Mouse (Mus musculus) gastrocnemius, postnatal 36 days (tissue): ENCODE data around the gene Tmem9b. TPM values are rescaled to one million over a fixed set of nuclear protein-coding genes. Genes with fewer than 3 reads are reported as not detected.

Experiments
- DNase-seq, 2 experiments: peaks; one replicate each; pipeline ENCODE4 v3.0.0; 2022
- intact Hi-C: fragments of 180-260 bp; cut with DNase I; formaldehyde crosslinking; loops from one replicate; pipeline ENCODE4 v1.15.1; 2025
- long read RNA-seq, 2 experiments: library from polyadenylated mRNA; stranded (forward); transcript quantifications; one replicate each; pipeline ENCODE4 v2.0.0; 2021
- total RNA-seq, 2 experiments: library from RNA; stranded (reverse); gene quantifications; 2 replicates each; pipeline ENCODE4 v1.2.3; 2021

Gene Tmem9b
- total RNA-seq = 10 to 100 TPM; 23.9 to 29.3 TPM
- long read RNA-seq, experiment 1, transcript Tmem9b-201 (5 exons, 1,703 nt) = major isoform, 62 of 82 reads
- long read RNA-seq, experiment 1, partial matches to known transcripts = 18 of 82 reads
- long read RNA-seq, experiment 1, other reads (novel, unspliced or antisense) = 2 of 82 reads
- long read RNA-seq, experiment 2, transcript Tmem9b-201 (5 exons, 1,703 nt) = major isoform, 78 of 101 reads
- long read RNA-seq, experiment 2, partial matches to known transcripts = 23 of 101 reads
- long read RNA-seq, experiment 2, other reads (novel, unspliced or antisense) = 0 of 101 reads

DNA sequence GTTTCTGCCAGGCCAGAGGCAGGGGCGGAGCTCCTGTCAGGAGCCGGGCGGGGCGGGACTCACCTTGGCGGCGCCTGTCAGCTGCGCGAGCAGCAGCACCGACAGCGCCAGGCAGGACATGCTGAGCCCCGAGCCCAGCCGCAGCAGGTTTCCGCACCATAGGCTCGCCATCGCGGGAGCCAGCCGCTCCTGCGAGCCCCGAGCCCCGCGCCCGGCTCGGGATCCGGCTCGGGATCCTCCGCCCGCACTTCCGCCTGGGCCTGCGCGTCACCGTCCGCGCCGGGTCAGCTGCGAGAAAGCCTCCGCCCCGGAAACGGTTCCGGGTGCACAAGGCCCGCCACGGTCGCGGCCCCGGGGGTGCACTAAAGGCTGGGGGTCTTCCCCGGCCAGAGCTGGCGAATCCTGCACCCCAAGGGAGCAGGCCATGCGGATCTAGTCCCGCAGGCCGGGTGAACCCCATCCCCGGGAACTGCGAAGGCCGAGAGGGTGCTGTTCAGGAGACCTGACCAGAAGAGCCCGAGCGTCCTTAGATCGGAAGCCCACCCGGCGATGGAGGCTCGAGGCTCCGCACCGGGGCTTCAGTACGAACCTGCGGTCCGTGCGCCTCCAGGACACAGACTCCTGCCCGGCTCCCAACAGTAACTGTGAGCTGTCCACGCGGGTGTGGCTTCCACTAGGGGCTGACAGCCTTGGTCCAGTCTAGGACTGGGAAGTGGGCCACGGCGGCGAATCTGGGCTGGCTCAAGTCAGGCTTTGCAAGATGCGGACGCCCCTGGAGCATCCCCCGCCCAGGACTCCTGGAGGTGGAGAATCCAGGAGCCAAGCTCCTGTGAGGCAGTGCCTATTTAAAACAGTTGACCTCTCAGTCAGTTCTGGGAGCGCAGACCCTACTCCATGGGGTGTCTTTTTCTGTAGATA, at the start of gene Tmem9b:
Gene Tmem9b (minus strand): TSS at position 868 of the 918 bp plus-strand sequence.
- peak; percentile 69 to 79 for DNase-seq
- intact Hi-C loops = no loop called here

DNA sequence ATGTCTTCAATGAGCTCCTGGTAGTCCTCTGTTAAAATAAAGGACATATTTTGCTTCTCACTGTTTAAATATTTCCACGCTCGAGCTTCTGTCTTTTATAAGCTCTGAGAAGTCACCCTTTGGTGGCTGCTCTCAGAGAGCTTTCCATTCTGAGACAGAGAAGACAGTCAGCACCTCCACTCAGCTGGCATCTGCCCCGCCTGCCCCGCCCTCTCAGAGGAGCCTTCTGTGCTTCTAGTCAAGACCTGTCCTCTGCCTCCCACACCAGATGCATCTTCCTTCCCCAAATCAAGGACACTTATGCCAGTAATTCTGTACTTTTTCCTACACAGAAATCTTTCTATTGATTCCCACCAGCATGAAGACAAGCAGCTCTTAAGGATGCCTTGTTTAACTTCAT, 48.0 kb upstream of the Tmem9b start:
- intact Hi-C loops = no loop called here
- DNase-seq = no peak

DNA sequence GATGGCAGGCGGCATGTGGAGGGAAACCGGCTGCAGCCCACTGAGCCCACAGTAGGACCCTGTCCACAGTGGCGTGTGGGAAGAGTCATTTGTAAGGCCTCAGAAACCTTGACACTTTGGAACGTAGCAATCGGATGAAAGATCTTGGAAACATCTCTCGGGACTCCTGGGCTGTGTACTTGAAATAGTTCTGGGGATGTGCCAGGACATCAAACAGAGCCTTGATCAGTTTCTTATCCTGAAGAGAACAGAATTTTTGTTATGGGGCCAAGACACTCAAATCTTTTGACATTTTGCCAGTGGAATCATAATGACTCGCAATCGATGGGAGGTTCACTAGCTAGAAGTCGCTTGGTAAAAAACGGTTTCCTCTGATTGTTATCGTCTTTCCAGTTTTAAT, 46.5 kb upstream of the Tmem9b start:
- DNase-seq = no peak
- intact Hi-C loops = no loop called here

DNA sequence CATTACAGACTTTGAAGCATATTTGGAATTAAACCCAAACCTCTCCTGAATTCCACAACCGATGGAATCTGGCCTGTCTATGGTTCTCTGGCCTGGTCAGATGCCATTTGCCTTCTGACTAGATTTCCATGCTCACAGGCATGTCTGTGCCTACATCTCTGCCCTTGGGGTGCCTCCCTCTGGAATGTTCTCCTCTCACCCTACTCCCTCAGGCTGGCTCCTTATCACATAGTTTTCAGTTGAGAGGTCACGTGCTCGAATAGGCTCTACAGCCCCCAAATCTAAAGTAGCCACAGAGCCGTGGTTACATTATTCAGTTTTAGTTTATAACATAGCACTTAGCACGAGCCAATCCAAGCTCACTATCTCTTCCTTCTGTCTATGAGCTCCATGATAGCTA, 42.9 kb upstream of the Tmem9b start:
- no peak for DNase-seq
- intact Hi-C loops = loop anchor here (2.0 kb wide), 1 partner anchor 97 kb away; no protein-coding TSS in a partner anchor

DNA sequence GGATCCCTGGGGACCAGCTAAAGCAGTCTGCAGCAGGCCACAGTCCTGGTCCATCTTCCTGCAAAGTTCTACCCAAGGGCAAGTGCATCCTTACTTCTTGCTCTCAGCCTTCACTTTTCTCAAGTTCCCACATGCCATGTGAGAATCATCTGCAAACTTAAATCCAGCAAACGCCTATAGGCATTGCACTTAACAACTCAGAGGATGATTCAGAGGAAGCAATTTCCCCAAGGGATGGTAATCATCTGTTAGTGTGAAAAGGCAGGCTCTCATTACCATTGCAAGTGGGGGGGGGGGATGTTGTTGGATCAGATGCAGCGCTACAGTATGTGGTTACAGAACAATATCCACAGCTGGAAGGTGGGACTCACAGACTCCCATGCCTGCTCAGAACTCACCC, 41.9 kb upstream of the Tmem9b start:
- no peak for DNase-seq
- intact Hi-C loops = loop anchor here (2.0 kb wide), 1 partner anchor 98 kb away; no protein-coding TSS in a partner anchor

DNA sequence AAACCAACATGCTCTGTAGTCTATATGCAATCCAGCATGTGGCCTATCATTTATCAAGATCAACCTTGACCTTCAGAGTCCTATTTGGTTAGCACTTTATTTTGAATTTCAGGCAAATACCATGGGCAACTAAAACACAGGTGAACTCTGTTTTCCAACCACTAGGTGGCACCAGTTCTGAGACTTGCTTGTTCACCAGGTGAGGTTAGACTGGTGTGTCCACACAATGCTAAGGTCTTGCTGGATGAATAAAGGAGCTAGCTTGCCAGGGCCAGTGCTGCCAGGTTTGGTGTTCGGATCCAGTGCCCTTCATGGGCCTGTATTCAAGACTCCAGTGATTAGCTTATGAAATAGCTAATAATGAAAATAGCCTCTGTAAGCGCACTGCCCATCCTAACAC, 40.1 kb upstream of the Tmem9b start:
- intact Hi-C loops = no loop called here
- DNase-seq = no peak

DNA sequence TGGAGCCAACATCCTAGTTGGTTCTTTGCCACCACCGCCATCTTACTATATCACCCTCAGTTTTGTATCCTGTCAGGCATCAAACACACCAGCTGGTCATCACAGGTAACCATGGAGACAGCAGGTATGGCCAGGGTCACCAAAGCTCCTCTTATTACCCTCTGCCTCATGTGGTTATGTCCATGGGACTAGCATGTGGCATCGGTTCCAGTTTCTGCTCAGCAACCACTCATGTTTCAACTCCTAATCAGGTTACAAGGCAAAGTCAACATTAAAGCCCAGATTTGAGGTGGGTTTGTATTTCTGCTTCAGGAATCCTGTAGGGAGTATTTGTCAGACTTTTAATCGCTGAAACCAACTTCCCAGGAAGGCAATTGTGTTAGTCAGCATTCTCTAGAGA, 38.1 kb upstream of the Tmem9b start:
- no peak for DNase-seq
- intact Hi-C loops = no loop called here

DNA sequence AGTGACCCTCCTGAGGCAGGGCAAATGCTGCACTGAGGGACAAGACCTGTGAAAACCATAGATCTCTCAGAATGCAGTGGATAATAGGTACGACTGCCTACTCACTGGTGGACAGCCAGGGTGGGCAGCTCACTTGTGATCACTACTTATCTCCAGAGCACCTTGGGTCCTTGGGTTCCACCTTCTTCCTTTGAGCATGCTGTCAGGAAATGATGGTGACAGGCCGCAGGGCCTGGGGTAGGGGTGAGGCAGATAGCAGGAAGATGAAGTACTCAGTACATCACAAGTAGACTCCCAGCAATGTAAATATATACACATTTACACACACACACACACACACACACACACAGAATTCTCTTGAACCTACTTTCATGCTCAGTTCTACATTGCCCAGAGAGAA, 35.2 kb upstream of the Tmem9b start:
- no peak for DNase-seq
- intact Hi-C loops = no loop called here

DNA sequence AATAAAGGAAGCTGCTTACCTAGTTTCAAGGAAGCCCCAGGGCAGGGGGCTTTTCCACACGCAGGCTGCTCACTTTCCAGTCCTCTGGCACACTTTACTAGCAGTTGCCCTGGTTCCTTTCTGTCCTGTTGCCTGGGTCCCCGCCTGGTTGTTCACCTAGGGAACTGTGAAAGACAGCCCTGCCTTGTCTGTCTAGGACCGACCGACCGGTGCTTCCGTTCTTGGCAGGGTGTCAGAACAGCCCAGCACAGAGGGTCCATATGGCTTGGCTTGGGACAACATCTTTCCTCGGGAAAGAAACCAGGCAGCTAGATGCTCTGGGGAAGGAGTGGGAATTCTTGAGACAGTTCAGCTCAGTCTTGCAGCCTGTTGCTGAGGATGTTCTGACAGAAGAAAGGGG, 30.6 kb upstream of the Tmem9b start:
- no peak for DNase-seq
- intact Hi-C loops = no loop called here

DNA sequence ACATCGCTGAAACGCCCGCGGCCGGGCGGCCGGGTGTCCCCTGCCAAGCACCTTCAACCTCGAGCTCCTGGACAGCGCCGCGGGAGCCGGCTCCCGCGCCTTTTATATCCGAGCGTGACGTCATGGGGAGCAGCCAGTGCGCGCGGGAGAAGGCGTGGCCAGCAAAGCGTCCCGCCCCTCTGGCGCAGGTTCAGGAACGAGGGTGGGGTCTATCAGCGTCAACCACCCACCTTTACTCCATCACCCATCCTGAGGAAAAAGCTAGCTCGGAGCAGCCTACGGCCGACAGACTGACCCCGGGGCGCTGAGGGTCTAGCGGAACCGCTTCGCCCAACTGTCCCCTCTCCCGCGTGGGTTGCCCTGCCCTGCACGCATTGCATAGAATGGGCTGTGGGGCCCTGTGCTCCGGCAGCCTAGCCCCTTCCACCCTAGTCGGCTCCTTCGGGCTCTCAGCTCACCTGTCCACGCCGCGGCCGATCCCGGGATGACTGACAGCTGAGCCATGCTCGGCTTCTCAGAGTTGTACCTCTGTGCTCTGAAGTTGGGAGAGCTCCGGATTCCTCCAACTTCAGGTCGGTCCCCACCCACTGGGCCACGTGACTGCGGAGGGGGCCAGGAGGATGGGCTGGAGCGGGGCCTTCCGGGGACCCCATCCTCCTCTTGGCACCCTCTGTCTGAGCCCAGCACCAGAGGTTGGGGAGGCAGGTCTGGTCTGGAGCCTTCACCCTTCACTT, 29.0 kb upstream of the Tmem9b start, which contains the start of gene Nrip3:
Gene Nrip3 (minus strand): TSS at position 556 of the 734 bp plus-strand sequence.
- peak; percentile 26 to 37 for DNase-seq
- intact Hi-C loops = no loop called here

DNA sequence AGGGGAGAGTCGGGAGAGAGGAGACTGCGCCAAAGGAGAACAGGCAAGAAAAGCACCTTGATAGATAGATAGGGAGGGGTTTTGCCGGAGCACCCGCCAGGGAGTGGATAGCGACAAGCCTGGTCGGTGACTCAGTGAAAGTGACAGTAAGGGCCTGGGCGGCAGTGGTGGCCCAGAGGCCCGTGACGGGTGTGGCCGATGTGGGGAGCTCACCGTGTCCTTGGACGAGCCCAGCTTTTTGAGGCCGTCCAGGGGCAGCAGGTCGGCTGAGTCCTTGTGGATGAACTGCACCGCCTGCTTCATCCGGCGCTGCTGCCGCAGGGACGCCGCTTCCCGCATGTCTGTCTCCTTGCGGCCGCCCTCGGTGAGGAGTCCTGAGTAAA, 28.4 kb upstream of the Tmem9b start:
- DNase-seq = no peak
- intact Hi-C loops = no loop called here

DNA sequence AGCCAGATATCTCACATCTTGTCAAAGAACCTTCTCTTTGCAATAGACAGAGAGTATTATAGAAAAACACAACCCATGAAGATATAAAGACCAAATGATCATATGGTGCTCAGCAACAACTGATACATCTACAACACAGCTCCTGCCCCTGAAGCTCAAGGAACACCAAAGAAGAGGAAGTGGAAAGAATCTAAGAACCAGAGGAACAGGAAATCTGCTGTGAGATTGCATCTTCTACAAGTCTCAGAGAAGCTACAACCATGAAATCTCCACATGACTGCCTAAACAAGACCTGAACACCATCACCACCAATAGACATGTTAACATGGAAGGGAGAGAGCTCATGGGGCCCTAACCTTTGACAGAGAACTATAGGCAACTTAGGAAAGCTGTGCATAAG, 19.6 kb upstream of the Tmem9b start:
- intact Hi-C loops = no loop called here

DNA sequence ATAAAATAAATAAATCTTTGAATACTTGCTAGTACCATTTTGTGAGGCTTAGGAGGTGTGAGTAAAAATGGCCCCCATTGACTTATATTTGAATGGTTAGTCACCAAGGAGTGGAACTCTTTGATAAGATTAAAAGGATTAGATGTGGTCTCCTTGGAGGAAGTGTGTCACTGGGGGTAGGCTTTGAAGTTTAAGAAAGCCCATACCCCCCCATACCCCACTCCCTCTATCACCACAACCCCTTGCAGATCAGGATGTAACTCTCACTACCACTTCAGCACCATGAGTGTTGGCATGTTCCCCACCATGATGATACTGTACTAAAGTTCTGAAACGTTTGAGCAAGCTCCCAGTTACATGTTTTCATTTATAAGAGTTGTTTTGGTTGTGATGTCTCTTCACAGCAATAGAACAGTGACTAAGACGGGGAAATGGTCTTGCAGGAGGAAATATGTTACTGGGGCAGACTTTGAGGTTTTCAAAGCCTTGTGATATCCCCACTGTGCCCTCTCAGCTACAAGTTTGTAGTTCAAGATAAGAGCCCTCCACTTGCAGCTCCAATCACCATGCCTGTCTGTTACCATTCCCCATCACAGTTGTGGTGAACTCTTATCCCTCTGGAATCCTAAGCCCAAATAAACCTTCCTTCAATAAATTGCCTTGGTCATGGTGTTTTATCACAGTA, 16.2 kb upstream of the Tmem9b start:
- intact Hi-C loops = no loop called here
- no peak for DNase-seq

More for the DNA sequence above, 19.6 kb upstream of the Tmem9b start:
- no peak for DNase-seq

DNA sequence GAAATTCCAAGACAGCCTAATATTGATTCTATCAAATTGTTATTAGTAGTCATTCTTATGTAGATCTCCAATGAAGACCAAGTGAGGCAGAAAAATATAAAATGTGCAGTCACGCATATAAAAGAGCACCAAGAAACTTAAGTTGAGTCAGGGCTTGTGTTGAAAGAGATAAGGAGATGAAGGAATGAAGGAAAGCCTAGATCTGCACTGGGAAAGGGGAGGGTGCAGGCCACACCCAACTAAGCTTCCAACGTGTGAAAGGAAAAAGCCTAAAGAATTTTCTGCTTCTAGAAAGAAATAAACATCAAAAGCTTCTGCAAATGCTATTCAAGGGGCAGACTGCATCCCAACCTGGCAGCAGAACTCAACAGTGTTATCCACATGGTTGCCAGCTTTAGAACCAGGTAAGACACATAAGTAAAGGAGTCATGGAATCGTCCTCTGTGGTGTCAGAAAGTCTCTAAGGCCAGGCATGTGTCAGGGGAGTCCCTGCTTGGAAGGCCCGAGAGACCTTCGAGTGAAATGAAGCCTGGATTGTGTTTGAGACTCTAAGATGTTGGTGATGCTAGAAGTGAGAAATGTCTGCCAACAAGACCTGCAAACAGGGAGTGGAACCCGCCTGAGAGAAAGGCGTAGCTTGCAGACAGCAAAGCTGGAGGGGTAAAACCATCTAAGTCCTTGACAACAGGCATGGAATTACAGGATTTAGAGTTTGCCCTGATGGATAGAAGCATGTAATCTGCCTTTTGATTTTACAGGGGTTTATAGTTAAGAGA, 15.1 kb upstream of the Tmem9b start:
- DNase-seq = no peak
- intact Hi-C loops = no loop called here

DNA sequence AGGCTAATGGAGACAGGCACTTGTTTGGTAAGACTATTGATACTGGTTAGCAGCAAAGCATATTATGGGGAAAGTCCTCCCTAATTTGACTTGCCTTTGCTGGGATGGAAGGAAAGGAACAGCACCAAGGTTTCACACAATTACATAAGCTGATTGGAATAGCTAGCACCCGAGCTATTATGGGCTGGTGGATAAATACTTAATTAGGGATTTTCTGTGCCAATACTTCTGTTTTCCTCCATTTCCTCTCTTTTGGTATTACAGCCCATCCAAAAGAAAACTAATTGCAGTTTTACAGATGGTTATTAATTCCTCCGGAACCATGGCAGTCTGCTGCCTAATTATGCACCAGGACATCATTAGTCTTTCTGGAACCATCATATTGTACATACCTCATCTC, 11.3 kb upstream of the Tmem9b start:
- DNase-seq = no peak
- intact Hi-C loops = no loop called here

DNA sequence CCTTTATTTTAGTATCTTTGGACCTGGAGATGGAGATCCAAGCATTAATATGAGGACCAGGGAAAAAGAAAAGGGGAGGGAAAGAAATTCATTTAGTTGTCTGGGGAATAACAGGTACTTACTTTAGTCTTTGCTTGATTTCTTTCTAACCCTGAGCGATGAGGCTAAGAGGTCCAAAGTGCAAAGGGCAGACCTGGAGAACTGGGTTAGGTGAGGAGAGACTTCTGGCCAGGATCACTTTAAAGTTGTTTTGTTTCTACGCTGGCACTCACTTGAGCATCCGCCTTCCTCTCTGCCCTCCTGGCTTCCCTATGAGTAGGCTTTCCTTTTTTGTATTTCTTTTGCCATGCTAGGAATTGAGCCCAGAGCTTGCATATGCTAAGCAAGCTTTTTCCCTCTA, 3.6 kb upstream of the Tmem9b start:
- no peak for DNase-seq

DNA sequence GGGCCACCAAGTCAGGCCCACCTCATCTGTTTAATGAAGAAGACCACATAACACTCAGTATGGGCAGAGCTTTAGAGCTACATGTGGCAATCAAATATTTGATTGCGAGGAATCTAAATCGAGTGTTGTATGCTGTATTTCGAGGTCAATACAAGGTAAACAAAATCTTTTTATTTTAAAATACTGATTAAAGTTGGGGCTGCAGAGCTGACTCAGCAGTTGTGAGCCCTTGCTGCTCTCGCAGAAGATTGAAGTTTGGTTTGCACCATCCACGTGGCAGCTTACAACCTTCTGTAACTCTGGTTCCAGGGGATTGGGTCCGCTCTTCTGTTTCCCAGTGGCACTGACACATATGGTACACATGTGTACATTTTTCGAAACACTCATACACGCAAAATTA, 1.4 kb upstream of the Tmem9b start:
- DNase-seq = no peak
- intact Hi-C loops = no loop called here

More for the DNA sequence above, 3.6 kb upstream of the Tmem9b start:
- intact Hi-C loops = no loop called here

DNA sequence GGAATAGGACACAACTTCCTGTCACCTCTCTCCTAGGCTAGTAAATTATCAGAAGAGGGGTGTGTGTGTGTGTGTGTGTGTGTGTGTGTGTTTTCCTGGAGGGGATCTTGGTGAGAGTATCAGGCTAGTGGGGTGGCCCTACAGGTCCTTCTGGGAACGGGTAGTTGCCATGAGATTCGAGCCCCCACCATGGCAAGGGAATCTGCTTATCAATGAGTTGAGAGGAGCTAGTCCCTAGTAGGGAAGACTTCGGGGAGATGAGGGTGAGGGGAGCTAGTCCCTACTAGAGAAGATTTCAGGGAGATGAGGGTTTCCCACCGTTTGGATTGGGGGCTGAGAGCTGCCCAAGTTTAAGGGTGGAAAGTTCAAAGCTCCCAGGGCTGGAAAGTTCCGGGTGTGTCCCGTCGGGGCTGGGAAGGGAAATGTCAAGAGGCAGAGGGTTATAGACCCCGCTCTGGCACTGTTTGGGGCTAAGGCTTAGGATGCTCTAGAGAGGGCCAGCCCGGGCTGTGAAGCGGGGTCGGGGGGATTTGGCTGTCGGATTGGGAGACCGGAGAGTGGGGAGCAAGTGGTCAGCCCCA, 1.2 kb downstream of the Tmem9b start:
- intact Hi-C loops = no loop called here
- DNase-seq = no peak

DNA sequence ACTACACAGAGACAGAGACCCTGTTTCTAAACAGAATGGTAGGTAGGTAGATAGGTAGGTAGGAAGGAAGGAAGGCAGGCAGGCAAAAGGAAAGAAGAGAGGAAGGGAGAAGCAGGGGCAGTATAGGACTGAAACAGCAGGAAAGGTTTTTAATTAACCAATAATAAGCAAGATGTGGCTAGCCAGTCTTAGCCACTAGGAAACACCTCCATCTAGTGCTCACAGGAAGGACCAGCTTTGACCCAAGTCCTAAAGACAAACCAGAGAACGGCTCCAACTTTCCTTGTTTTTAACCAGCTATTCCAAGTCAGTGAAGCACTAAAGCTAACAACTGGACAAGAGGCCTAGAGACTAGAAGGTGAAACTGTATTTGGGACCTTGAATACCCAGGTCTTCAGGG, 4.9 kb downstream of the Tmem9b start:
- no peak for DNase-seq
- intact Hi-C loops = no loop called here
